Mouse (Mus musculus): ENCODE measurements around the gene Hs3st3a1.

- TF ChIP-seq CTCF (IDR thresholded peaks at IDR 0.05; ENCODE audit: insufficient read depth, low read length): no peak
- no peak for TF ChIP-seq POLR2A (IDR thresholded peaks at IDR 0.05; ENCODE audit: borderline replicate concordance, extremely low read depth, low read depth, low read length)
These were observed 71.9 kb downstream of the Hs3st3a1 start for GRCm38 (mm10) chr11:64507024-64507423.
